Comparison of ENCODE assay signal across 8 mouse cellular contexts in the genomic region with DNA sequence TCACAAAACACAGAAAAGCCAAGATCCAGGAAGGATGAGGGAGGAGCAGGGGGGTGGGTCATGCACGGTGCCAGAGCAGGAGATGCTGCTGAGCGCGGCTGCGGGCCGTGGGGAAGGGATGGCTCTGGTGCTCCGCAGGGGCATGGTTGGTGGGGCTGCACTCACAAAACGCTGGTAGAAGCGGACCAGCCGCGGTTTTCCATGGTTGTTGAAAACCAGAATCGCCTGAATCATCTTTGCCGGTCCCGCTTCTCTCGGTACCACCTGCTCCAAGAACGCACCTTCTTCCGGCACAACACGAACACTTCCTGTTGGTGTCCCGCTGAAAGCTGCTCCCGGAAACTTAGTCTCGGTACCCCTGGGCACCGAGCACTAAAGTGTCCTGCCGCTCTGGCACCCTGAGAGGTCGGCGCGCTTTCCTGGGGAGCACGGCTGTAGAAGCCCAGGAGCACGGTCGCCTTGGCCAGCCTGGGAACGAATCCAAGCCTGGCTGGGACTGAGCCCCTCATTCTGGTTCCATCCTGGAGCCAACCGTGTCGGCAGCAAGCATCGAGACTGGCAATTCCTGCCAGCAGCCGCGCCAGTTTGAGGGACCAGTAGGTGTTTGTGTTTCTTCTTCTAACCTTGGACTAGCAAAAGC. TPM values are rescaled to one million over a fixed set of nuclear protein-coding genes. Genes with fewer than 3 reads are reported as not detected.
DNase-seq lines count a peak whose midpoint lies in the region; ATAC-seq lines count a peak whose summit lies in the region.

A gene (minus strand): TSS at position 306 of the 640 bp plus-strand sequence.

- peak; percentile 98 for ATAC-seq in hindbrain, embryonic 12.5 days (ENCODE audit: low FRiP score)

- peak within 1 kb of the TSS; percentile 81 for H3K4me3 ChIP-seq in hindbrain, embryonic 12.5 days

- peaks cover 5% of the 10 kb centered on the region; the same call in 1 of the 2 replicates for H3K36me3 ChIP-seq in hindbrain, embryonic 12.5 days

- peak within 1 kb of the TSS; percentile 86 for H3K27ac ChIP-seq in hindbrain, embryonic 12.5 days

- peaks cover 11% of the 10 kb centered on the region for H3K4me1 ChIP-seq in hindbrain, embryonic 12.5 days

- H3K9ac ChIP-seq in hindbrain, embryonic 12.5 days, result peak within 1 kb of the TSS; percentile 61

- under 1% methylated on average over 34 of the region's 34 CpGs for WGBS in hindbrain, embryonic 12.5 days

- peak; percentile 94 for DNase-seq in NIH3T3 (ENCODE audit: low read depth)
- DNase-seq in cerebellum, postnatal 10 days, result peak; percentile 95 to 97
- peak; percentile 83 to 90 for DNase-seq in frontal cortex, postnatal 10 days (ENCODE audit: low spot score in 2 of 2)
- DNase-seq in layer of hippocampus, postnatal 14 days (ENCODE audit: low spot score in 2 of 2), result peak; percentile 93 to 94
- DNase-seq in lung, postnatal 14 days, result peak; percentile 85
- peak; percentile 83 for DNase-seq in retina, adult 2 months (ENCODE audit: low read depth, low spot score)
- peak; percentile 81 to 84 for DNase-seq in thymus, postnatal 36 days

- H3K9me3 ChIP-seq in hindbrain, embryonic 12.5 days (replicated peaks), result no peaks in the 10 kb centered on the region

- H3K27me3 ChIP-seq in hindbrain, embryonic 12.5 days, result no peaks in the 10 kb centered on the region

- peak within 1 kb of the TSS; percentile 75 for H3K4me2 ChIP-seq in hindbrain, embryonic 12.5 days (replicated peaks)

RNA-seq across cellular contexts. Expression of the gene that starts here (rescaled TPM):
- 48.7 and 56.7 TPM in 2 replicates for polyA plus RNA-seq in hindbrain, embryonic 12.5 days (2016; fragmentation: Nextera tagmentation; extraction: Ambion mirVana)
- total RNA-seq in layer of hippocampus, postnatal 14 days (2021), result 10 to 100 TPM; 50.4 to 51.3 TPM

Comparison
In these comparisons a context has a peak if more than half of its experiments do, and no peak if none do; other contexts are left out.
1. Peak in every context shown above with its lines: DNase-seq, ATAC-seq, H3K4me3 ChIP-seq and H3K27ac ChIP-seq.